Mouse (Mus musculus) forebrain, embryonic 12.5 days (tissue): ENCODE data around the gene 1110051M20Rik. TPM values are rescaled to one million over a fixed set of nuclear protein-coding genes. Genes with fewer than 3 reads are reported as not detected.

ENCODE experiments used
- ATAC-seq: fragments of 200-750 bp; cut with Nextera tagmentation; 2 replicates; pipeline ENCODE4 v1.8.0; 2017; ENCODE audit warnings: moderate TSS enrichment; ENCODE audit not compliant: low FRiP score
- H3K27ac ChIP-seq: fragments of 300-500 bp; sonication (generic); 2 replicates; pipeline ENCODE4 v1.5.1; 2016; ENCODE audit warnings: mild to moderate bottlenecking
- H3K27me3 ChIP-seq: fragments of 300-500 bp; sonication (generic); 2 replicates; pipeline ENCODE4 v1.6.1; 2016; ENCODE audit warnings: mild to moderate bottlenecking
- H3K36me3 ChIP-seq: fragments of 300-500 bp; sonication (generic); replicated peaks from 2 replicates; pipeline ENCODE4 v1.6.1; 2016; ENCODE audit warnings: mild to moderate bottlenecking
- H3K4me1 ChIP-seq: fragments of 300-500 bp; sonication (generic); 2 replicates; pipeline ENCODE4 v1.6.1; 2016
- H3K4me2 ChIP-seq: fragments of 300-500 bp; sonication (generic); 2 replicates; pipeline ENCODE4 v1.6.1; 2016; ENCODE audit warnings: mild to moderate bottlenecking, moderate library complexity
- H3K4me3 ChIP-seq: fragments of 300-500 bp; sonication (generic); replicated peaks from 2 replicates; pipeline ENCODE4 v1.5.1; 2016; ENCODE audit warnings: mild to moderate bottlenecking
- H3K9ac ChIP-seq: fragments of 300-500 bp; sonication (generic); 2 replicates; pipeline ENCODE4 v1.6.1; 2016; ENCODE audit warnings: mild to moderate bottlenecking
- H3K9me3 ChIP-seq: fragments of 300-500 bp; sonication (generic); 2 replicates; pipeline ENCODE4 v1.6.1; 2016
- WGBS: fragments of 180-500 bp; shearing (Covaris S2); methylation state at CpG from one replicate; pipeline ENCODE4 v1.1.7; 2016; 5-methylcytosine and 5-hydroxymethylcytosine counted together
- polyA plus RNA-seq: library from polyadenylated mRNA; unstranded; fragments of >200 nt; fragmentation: Nextera tagmentation; extraction: Ambion mirVana; gene quantifications from 2 replicates; pipeline ENCODE4 v1.2.1, GENCODE M21; 2016

The 1110051M20Rik gene
- polyA plus RNA-seq, 1 experiment from 2014 or later, result 110 TPM

- Histone ChIP-seq H3K27me3 (no peaks in the 10 kb centered on the region), H3K36me3 (no peaks in the 10 kb centered on the region; the same call in 1 of the 2 replicates), H3K4me2 (no peak overlapping the region), H3K27ac (no peak overlapping the region), H3K9me3 (no peaks in the 10 kb centered on the region), H3K4me3 (no peak overlapping the region), H3K9ac (no peak overlapping the region), H3K4me1 (peaks cover 3% of the 10 kb centered on the region; the same call in 1 of the 2 replicates)
- no peak for ATAC-seq
- 79% methylated on average over 6 of the region's 6 CpGs for WGBS
Observed at GRCm38 (mm10) chr2:91287563-91287962, 156.9 kb downstream of the 1110051M20Rik start.

- H3K4me1 ChIP-seq, result peaks cover 6% of the 10 kb centered on the region; the same call in 1 of the 2 replicates
- H3K9ac ChIP-seq, result no peak overlapping the region
- peak; percentile 64 for ATAC-seq
- no peak overlapping the region for H3K27ac ChIP-seq
- H3K4me3 ChIP-seq, result no peak overlapping the region
- no peaks in the 10 kb centered on the region; the same call in 1 of the 2 replicates for H3K36me3 ChIP-seq
- no peaks in the 10 kb centered on the region for H3K27me3 ChIP-seq
- WGBS, result 14% methylated on average over 7 of the region's 7 CpGs
- no peaks in the 10 kb centered on the region for H3K9me3 ChIP-seq
- no peak overlapping the region for H3K4me2 ChIP-seq
Observed at GRCm38 (mm10) chr2:91285885-91286505, 158.5 kb downstream of the 1110051M20Rik start.

GRCm38 (mm10) chr2:91284375-91285199, 159.9 kb downstream of the 1110051M20Rik start:
- H3K4me2 ChIP-seq, result no peak overlapping the region
- H3K9me3 ChIP-seq, result no peaks in the 10 kb centered on the region
- H3K4me1 ChIP-seq, result peaks cover 6% of the 10 kb centered on the region; the same call in 1 of the 2 replicates
- no peak overlapping the region for H3K27ac ChIP-seq
- H3K4me3 ChIP-seq, result no peak overlapping the region
- WGBS, result 70% methylated on average over 13 of the region's 13 CpGs
- no peak for ATAC-seq
- no peak overlapping the region for H3K9ac ChIP-seq
- H3K27me3 ChIP-seq, result no peaks in the 10 kb centered on the region
- no peaks in the 10 kb centered on the region; the same call in 1 of the 2 replicates for H3K36me3 ChIP-seq

DNA sequence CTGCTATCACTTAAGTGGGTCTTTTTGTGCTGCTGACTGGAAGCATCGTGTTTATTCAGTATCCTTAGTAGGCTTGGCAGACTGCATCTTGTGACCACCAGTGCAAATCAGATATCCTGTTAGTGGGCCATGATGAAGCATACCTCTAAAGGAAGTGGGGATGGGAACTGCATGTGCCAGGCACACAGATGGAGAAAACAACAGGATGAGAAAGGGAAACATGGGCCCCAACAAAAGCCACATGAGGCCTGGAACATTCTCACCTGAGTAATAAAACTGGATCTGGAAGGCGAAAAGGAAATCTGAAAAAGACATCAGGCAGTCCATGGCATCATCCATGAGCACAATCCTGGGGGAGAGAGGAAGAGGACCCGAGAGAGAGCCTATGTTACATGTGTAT, 160.5 kb downstream of the 1110051M20Rik start:
- no peak overlapping the region for H3K27ac ChIP-seq
- no peak overlapping the region for H3K4me2 ChIP-seq
- H3K4me1 ChIP-seq, result peaks cover 6% of the 10 kb centered on the region; the same call in 1 of the 2 replicates
- H3K9me3 ChIP-seq, result no peaks in the 10 kb centered on the region
- no peaks in the 10 kb centered on the region; the same call in 1 of the 2 replicates for H3K36me3 ChIP-seq
- WGBS, result 83% methylated on average over 3 of the region's 3 CpGs
- H3K27me3 ChIP-seq, result no peaks in the 10 kb centered on the region
- H3K9ac ChIP-seq, result no peak overlapping the region
- no peak overlapping the region for H3K4me3 ChIP-seq
- ATAC-seq, result no peak

- Histone ChIP-seq H3K27me3 (no peaks in the 10 kb centered on the region), H3K4me1 (peaks cover 6% of the 10 kb centered on the region; the same call in 1 of the 2 replicates), H3K9me3 (no peaks in the 10 kb centered on the region), H3K4me3 (no peak overlapping the region), H3K9ac (no peak overlapping the region), H3K4me2 (no peak overlapping the region), H3K36me3 (peaks cover 24% of the 10 kb centered on the region), H3K27ac (no peak overlapping the region)
- ATAC-seq, result no peak
- 48% methylated on average over 5 of the region's 5 CpGs for WGBS
Observed at GRCm38 (mm10) chr2:91281366-91281765, 163.1 kb downstream of the 1110051M20Rik start.

GRCm38 (mm10) chr2:91279372-91279755, 165.1 kb downstream of the 1110051M20Rik start:
- H3K4me1 ChIP-seq, result peaks cover 3% of the 10 kb centered on the region; the same call in 1 of the 2 replicates
- no peak overlapping the region for H3K4me3 ChIP-seq
- no peak overlapping the region for H3K27ac ChIP-seq
- WGBS, result 79% methylated on average over 2 of the region's 2 CpGs
- H3K4me2 ChIP-seq, result no peak overlapping the region
- no peak overlapping the region for H3K9ac ChIP-seq
- no peaks in the 10 kb centered on the region for H3K9me3 ChIP-seq
- H3K27me3 ChIP-seq, result no peaks in the 10 kb centered on the region
- H3K36me3 ChIP-seq, result peaks cover 44% of the 10 kb centered on the region
- peak; percentile 58; the same call in 1 of the 2 replicates for ATAC-seq

GRCm38 (mm10) chr2:91278749-91279371, 165.6 kb downstream of the 1110051M20Rik start:
- peak; percentile 60 for ATAC-seq
- H3K9me3 ChIP-seq, result no peaks in the 10 kb centered on the region
- H3K27ac ChIP-seq, result no peak overlapping the region
- 0 out of 2 replicates have a peak, but pooled peaks cover 3% of the 10 kb centered on the region for H3K4me1 ChIP-seq
- 42% methylated on average over 10 of the region's 10 CpGs for WGBS
- no peak overlapping the region for H3K4me2 ChIP-seq
- H3K27me3 ChIP-seq, result no peaks in the 10 kb centered on the region
- no peak overlapping the region for H3K4me3 ChIP-seq
- no peak overlapping the region for H3K9ac ChIP-seq
- peaks cover 49% of the 10 kb centered on the region for H3K36me3 ChIP-seq

- no peak overlapping the region for H3K27ac ChIP-seq
- H3K9ac ChIP-seq, result no peak overlapping the region
- 96% methylated on average over 8 of the region's 8 CpGs for WGBS
- H3K36me3 ChIP-seq, result peaks cover 76% of the 10 kb centered on the region
- ATAC-seq, result no peak
- no peak overlapping the region for H3K4me2 ChIP-seq
- peaks cover 12% of the 10 kb centered on the region for H3K4me1 ChIP-seq
- no peaks in the 10 kb centered on the region for H3K27me3 ChIP-seq
- no peak overlapping the region for H3K4me3 ChIP-seq
- no peaks in the 10 kb centered on the region for H3K9me3 ChIP-seq
Observed at GRCm38 (mm10) chr2:91269687-91270133, 174.8 kb downstream of the 1110051M20Rik start.

- Histone ChIP-seq H3K36me3 (peaks cover 66% of the 10 kb centered on the region), H3K27ac (no peak overlapping the region), H3K4me1 (peaks cover 19% of the 10 kb centered on the region), H3K4me3 (no peak overlapping the region), H3K9me3 (no peaks in the 10 kb centered on the region), H3K27me3 (no peaks in the 10 kb centered on the region), H3K4me2 (no peak overlapping the region), H3K9ac (no peak overlapping the region)
- no peak for ATAC-seq
- WGBS, result 84% methylated on average over 2 of the region's 2 CpGs
Observed at GRCm38 (mm10) chr2:91268706-91269105, 175.8 kb downstream of the 1110051M20Rik start.

- H3K36me3 ChIP-seq, result peaks cover 61% of the 10 kb centered on the region
- ATAC-seq, result no peak
Observed at GRCm38 (mm10) chr2:91268042-91268441, 176.5 kb downstream of the 1110051M20Rik start.

DNA sequence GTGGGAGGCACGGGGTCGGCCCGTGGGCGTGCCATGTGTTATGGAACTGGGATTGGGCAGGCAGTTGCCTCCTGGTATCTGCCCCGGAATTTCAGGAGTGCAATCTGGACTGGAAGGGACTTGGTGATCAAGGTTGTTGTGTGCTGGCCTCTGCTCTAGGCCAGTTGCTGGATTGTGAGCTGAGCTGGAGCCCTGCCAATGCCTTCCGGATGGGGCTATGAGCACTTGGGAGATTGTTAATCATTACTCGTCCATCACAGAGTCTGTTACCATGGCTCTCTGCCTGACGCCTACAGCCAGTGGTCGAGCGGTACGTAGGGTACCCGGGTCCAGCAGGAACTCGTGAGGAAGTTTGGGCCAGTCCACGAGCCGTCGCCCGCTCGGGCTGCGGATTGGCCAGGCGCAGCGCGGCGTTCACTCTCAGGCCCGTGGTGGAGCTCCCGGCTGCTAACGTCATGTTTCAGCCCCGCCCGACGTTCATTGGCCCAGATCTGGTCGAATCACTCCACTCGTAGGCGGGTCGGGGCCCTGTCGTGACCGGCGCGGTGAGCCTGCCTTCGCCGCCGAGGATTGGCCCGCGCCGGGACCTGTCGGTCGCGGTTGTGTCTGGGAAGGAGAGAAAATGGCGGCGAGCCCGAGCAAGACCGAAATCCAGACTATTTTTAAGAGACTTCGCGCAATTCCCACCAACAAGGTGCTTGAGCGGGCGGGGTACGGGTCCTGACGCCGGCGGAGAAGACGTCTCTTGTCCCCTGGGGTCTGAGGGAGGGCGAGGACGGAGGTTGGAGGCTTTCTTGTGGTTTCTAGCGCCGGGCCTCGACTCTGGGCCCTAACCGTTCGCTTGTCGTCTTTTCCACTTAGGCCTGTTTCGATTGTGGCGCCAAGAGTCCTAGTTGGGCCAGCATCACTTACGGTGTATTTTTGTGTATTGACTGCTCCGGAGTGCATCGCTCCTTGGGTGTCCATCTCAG, 179.5 kb downstream of the 1110051M20Rik start, which contains the start of gene Arfgap2:
Arfgap2 (plus strand) TSS at position 264 of the 971 bp plus-strand sequence.
- Histone ChIP-seq H3K36me3 (peaks cover 60% of the 10 kb centered on the region), H3K4me2 (peak within 1 kb of the TSS; percentile 86), H3K4me1 (peaks cover 19% of the 10 kb centered on the region), H3K9me3 (no peaks in the 10 kb centered on the region), H3K9ac (peak within 1 kb of the TSS; percentile 85), H3K27me3 (no peaks in the 10 kb centered on the region), H3K4me3 (peak within 1 kb of the TSS; percentile 82), H3K27ac (peak within 1 kb of the TSS; percentile 91)
- 1% methylated on average over 72 of the region's 72 CpGs for WGBS
- peak; percentile 99 for ATAC-seq

More at GRCm38 (mm10) chr2:91268042-91268441, 176.5 kb downstream of the 1110051M20Rik start:
- Histone ChIP-seq H3K27ac (no peak overlapping the region), H3K4me2 (no peak overlapping the region), H3K4me1 (peaks cover 19% of the 10 kb centered on the region), H3K27me3 (no peaks in the 10 kb centered on the region), H3K9ac (no peak overlapping the region), H3K4me3 (no peak overlapping the region), H3K9me3 (no peaks in the 10 kb centered on the region)
- WGBS, result 90% methylated on average over 3 of the region's 3 CpGs
